Mouse (Mus musculus): ENCODE measurements around the gene Micu2.

DNA sequence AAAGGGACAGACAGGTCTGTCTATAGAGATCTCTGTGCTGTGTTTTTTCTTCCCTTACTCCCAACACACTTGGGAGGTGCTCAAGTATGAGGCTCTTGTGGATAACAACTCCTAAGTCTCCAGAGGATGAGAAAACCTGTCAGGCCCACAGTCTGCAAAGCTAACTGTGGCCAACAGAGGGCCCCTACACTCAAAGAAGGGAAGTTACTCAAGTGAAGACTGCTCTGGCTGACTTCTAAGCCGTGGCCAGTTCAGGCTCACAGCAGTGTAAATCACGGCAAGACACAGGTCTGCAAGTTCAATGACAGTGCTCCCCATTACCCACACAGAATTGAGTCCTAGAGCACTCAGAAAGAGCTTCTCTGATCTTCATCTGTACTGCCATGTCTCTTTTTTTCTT lies 48.0 kb downstream of the Micu2 start:
- TF ChIP-seq CTCF (IDR thresholded peaks at IDR 0.05; ENCODE audit: extremely low read depth, insufficient read depth, low read length) (peak; percentile 44), POLR2A (IDR thresholded peaks at IDR 0.05; ENCODE audit: extremely low read depth, insufficient read depth, low read length) (no peak)
